Mouse (Mus musculus): ENCODE data around the gene Eps15. TPM values are rescaled to one million over a fixed set of nuclear protein-coding genes. Genes with fewer than 3 reads are reported as not detected.
"Not testable (repeated sequence)": the region's sequence is repeated elsewhere in the genome, so short reads cannot be mapped to it uniquely, and the experiment has no call there.

Eps15 gene
- polyA plus RNA-seq, 1 experiment = 5.4 TPM

DNA sequence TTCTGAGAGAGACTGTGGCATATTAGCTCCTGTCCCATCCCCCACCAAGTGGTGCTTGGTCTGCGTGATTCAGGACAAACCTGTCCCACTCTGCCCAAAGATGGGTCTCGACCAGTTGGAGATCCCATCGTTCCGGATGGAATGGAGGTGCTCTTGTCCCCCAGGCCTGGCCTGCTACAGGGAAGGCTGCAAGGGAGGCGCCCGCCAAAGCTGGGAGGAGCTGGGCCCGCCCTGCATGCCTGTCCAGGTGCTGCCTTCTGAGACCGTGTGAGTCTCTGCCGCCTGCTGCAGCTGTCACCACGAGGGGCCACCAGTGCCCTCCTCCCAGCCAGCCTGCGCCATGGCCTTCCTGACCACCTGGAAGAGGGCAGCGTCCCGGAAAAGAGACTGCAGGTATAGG lies 113.8 kb downstream of the Eps15 start:
- Histone ChIP-seq H3K4me3 (replicated peaks) (no peak overlapping the region), H3K36me3 (replicated peaks; ENCODE audit: low read length) (peaks cover 17% of the 10 kb centered on the region), H3K27me3 (replicated peaks) (peaks cover 16% of the 10 kb centered on the region), H3K9me3 (no peaks in the 10 kb centered on the region), H3K4me1 (peaks cover 32% of the 10 kb centered on the region)
- TF ChIP-seq GATA1 (IDR thresholded peaks at IDR 0.05; ENCODE audit: borderline replicate concordance, low read length) (no peak), FLI1 (IDR thresholded peaks at IDR 0.05; ENCODE audit: low read length) (no peak)

DNA sequence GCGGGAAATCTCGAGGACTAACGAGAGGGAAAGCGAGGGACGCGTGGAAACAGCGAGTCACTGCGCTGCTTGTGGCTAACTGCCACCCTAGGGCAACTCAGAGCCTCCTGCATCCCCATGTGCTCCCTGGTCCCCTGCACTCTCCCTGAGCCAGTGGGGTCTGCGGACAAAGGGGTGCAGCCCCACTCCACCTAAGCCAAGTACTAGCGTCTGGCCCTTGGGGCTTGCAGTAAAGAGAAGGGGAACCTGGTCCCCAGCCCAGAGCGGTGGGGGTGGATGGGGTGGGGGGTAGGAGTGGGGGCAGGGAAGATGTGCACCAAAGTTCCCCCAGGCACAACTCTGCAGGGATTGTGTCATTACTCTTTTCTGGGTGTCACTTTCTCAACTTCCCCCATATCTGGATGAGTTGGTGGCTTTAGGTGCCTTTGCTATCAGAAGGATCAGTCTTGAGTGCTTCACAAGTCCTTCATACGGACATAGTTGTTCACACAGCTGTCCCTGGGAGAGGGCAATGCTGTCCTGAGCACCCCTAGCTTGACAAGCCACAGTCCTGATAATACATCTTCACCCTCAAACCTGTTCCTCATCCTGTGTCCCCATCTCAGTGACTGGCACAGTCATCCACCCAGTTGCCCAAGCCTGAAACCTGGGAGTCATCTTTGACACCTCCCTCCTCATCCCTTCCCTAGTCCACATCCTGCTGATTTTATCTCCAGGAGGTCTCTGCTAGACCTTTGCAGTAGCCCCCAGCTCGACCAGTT lies 114.4 kb downstream of the Eps15 start:
- Histone ChIP-seq H3K4me1 (peaks cover 32% of the 10 kb centered on the region), H3K4me3 (replicated peaks) (no peak overlapping the region), H3K27me3 (replicated peaks) (peaks cover 16% of the 10 kb centered on the region), H3K36me3 (replicated peaks; ENCODE audit: low read length) (peaks cover 12% of the 10 kb centered on the region), H3K9me3 (no peaks in the 10 kb centered on the region)
- no peak for TF ChIP-seq FLI1 (IDR thresholded peaks at IDR 0.05; ENCODE audit: low read length)
- TF ChIP-seq GATA1 (IDR thresholded peaks at IDR 0.05; ENCODE audit: borderline replicate concordance, low read length) = no peak

DNA sequence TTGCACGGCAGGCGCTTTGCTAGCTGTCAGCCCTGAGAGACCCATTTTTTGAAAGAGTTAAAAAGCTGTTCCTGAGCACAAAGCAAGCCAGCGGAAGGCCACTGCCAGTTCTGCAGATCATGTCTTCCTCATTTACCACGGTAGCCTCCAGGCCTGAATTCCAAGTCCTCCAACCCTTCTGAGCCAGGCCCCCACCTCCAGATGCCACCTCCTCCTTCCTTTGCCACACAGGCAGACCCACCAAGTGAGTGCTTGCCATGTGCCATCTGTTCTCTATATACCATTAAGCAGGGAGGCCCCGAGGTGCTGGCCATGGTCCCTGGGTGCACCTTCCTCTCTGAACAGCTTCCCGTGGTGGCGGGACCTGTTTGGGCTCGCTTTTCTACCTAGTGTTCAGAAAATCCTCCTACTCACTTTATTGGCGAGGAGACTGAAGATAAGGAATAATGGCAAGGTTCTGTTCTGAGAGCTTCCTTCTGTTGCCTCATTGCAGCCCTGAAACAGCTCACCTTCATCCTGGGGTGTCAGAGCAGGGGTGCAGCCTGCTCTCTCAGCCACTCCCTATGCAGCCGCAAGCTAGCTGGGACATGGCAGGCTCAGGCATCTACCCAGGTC lies 120.4 kb downstream of the Eps15 start:
- no peak for TF ChIP-seq GATA1 (IDR thresholded peaks at IDR 0.05; ENCODE audit: borderline replicate concordance, low read length)
- no peak for TF ChIP-seq FLI1 (IDR thresholded peaks at IDR 0.05; ENCODE audit: low read length)
- Histone ChIP-seq H3K4me1 (peaks cover 17% of the 10 kb centered on the region), H3K27me3 (replicated peaks) (peaks cover 17% of the 10 kb centered on the region), H3K9me3 (no peaks in the 10 kb centered on the region), H3K4me3 (replicated peaks) (no peak overlapping the region), H3K36me3 (replicated peaks; ENCODE audit: low read length) (no peaks in the 10 kb centered on the region)

GRCm38 (mm10) chr4:109401176-109401689 lies 121.2 kb downstream of the Eps15 start:
- H3K27me3 ChIP-seq (replicated peaks) = peaks cover 22% of the 10 kb centered on the region
- peaks cover 25% of the 10 kb centered on the region for H3K4me1 ChIP-seq
- no peak overlapping the region for H3K4me3 ChIP-seq (replicated peaks)
- H3K9me3 ChIP-seq = no peaks in the 10 kb centered on the region
- no peak for TF ChIP-seq GATA1 (IDR thresholded peaks at IDR 0.05; ENCODE audit: borderline replicate concordance, low read length)
- no peak for TF ChIP-seq FLI1 (IDR thresholded peaks at IDR 0.05; ENCODE audit: low read length)
- no peaks in the 10 kb centered on the region for H3K36me3 ChIP-seq (replicated peaks; ENCODE audit: low read length)

- H3K36me3 ChIP-seq (replicated peaks; ENCODE audit: low read length) = not testable (repeated sequence)
Measured at GRCm38 (mm10) chr4:109404908-109405307, 124.8 kb downstream of the Eps15 start.

GRCm38 (mm10) chr4:109405415-109405814 lies 125.3 kb downstream of the Eps15 start:
- Histone ChIP-seq H3K4me3 (replicated peaks) (no peak overlapping the region), H3K4me1 (peaks cover 51% of the 10 kb centered on the region)
- TF ChIP-seq GATA1 (IDR thresholded peaks at IDR 0.05; ENCODE audit: borderline replicate concordance, low read length) (no peak), FLI1 (IDR thresholded peaks at IDR 0.05; ENCODE audit: low read length) (no peak)

More at GRCm38 (mm10) chr4:109404908-109405307, 124.8 kb downstream of the Eps15 start:
- H3K4me3 ChIP-seq (replicated peaks); H3K9me3 ChIP-seq: not testable (repeated sequence)
- Histone ChIP-seq H3K27me3 (replicated peaks) (peaks cover 50% of the 10 kb centered on the region), H3K4me1 (peaks cover 46% of the 10 kb centered on the region)

GRCm38 (mm10) chr4:109406054-109406485 lies 126.0 kb downstream of the Eps15 start:
- H3K36me3 ChIP-seq (replicated peaks; ENCODE audit: low read length) = no peaks in the 10 kb centered on the region
- peaks cover 57% of the 10 kb centered on the region for H3K4me1 ChIP-seq
- H3K4me3 ChIP-seq (replicated peaks) = peak overlapping the region; percentile 91
- TF ChIP-seq GATA1 (IDR thresholded peaks at IDR 0.05; ENCODE audit: borderline replicate concordance, low read length) (no peak), FLI1 (IDR thresholded peaks at IDR 0.05; ENCODE audit: low read length) (no peak)
- no peaks in the 10 kb centered on the region for H3K9me3 ChIP-seq
- peaks cover 55% of the 10 kb centered on the region for H3K27me3 ChIP-seq (replicated peaks)

More at GRCm38 (mm10) chr4:109405415-109405814, 125.3 kb downstream of the Eps15 start:
- H3K36me3 ChIP-seq (replicated peaks; ENCODE audit: low read length) = no peaks in the 10 kb centered on the region
- H3K9me3 ChIP-seq = no peaks in the 10 kb centered on the region
- H3K27me3 ChIP-seq (replicated peaks) = peaks cover 52% of the 10 kb centered on the region

GRCm38 (mm10) chr4:109406486-109407175 lies 126.6 kb downstream of the Eps15 start, which contains the start of gene Ttc39a:
Gene Ttc39a, plus strand, starts transcription at chr4:109406623.
- Histone ChIP-seq H3K4me1 (peaks cover 63% of the 10 kb centered on the region), H3K9me3 (no peaks in the 10 kb centered on the region), H3K27me3 (replicated peaks) (peaks cover 56% of the 10 kb centered on the region), H3K4me3 (replicated peaks) (peak within 1 kb of the TSS; percentile 91), H3K36me3 (replicated peaks; ENCODE audit: low read length) (no peaks in the 10 kb centered on the region)
- TF ChIP-seq FLI1 (IDR thresholded peaks at IDR 0.05; ENCODE audit: low read length) = no peak
- no peak for TF ChIP-seq GATA1 (IDR thresholded peaks at IDR 0.05; ENCODE audit: borderline replicate concordance, low read length)

- Histone ChIP-seq H3K4me3 (replicated peaks) (peak overlapping the region; percentile 91), H3K4me1 (peaks cover 68% of the 10 kb centered on the region), H3K27me3 (replicated peaks) (peaks cover 60% of the 10 kb centered on the region), H3K9me3 (no peaks in the 10 kb centered on the region), H3K36me3 (replicated peaks; ENCODE audit: low read length) (no peaks in the 10 kb centered on the region)
- TF ChIP-seq FLI1 (IDR thresholded peaks at IDR 0.05; ENCODE audit: low read length) (no peak), GATA1 (IDR thresholded peaks at IDR 0.05; ENCODE audit: borderline replicate concordance, low read length) (no peak)
Measured at GRCm38 (mm10) chr4:109407176-109407520, 127.1 kb downstream of the Eps15 start.
